Mouse (Mus musculus): Measurements from ENCODE around the gene Pcgf2. TPM values are rescaled to one million over a fixed set of nuclear protein-coding genes. Genes with fewer than 3 reads are reported as not detected.

The Pcgf2 gene
- 6.3 and 9.1 TPM in 2 replicates for polyA plus RNA-seq (2012)

DNA sequence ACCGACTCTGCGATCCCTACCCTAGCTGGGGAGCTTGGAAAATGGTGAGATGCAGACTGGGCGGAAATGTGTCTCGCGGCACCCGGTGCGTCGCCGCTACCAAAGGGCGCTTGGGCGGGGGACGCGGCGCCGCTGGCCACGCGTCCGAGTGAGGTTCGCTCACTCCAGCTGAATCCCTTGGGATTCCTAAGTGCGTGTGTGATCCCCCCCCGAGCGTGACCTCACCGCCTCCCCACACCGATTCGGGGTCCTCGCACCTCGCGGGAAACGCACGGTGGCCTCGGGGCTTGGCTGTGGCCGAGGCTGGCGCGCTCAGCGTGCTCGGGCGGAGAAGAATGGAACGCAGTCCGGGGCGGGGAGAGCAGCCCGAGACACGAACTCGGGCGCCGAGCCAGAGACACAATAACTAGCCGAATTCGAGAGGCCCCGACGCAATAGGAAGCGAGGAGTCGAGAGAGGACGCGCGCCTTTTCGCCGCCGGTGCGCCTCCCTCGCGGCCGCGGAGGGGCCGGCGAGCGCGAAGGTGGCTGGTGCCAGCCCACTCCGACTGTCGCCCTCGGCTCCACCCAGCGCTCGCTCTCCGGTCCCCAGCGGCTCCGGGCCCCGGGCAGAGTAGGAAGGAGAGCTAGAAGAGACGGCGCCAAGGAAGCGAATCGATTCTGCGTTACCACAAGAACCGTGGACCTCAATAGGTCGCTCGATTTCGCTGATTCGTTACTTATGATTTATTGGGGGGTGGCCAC, at the start of gene Pcgf2:
Pcgf2 (minus strand) TSS at position 495 of the 743 bp plus-strand sequence.
- TF ChIP-seq GATA1 (IDR thresholded peaks at IDR 0.05; ENCODE audit: low read length): no peak

DNA sequence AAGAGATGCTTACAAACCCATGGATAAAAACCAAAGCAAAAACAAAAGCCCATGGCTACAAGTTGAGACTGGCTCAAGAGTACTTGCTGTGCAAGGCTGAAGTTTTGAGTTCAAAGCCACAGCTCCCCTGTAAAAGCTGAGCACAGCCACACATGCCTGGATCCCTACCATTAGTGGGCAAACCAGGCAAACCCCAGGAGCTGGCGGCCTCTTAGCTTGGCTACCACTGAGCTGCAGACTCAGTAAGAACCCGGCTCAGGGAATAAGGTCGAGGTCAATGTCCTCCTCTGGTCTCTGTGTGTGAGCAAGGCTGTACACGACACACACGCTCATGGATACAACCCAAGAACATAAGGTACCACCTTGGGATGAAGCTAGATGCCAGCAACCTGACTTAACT, 48.2 kb upstream of the Pcgf2 start:
- no peak for TF ChIP-seq GATA1 (IDR thresholded peaks at IDR 0.05; ENCODE audit: low read length)

DNA sequence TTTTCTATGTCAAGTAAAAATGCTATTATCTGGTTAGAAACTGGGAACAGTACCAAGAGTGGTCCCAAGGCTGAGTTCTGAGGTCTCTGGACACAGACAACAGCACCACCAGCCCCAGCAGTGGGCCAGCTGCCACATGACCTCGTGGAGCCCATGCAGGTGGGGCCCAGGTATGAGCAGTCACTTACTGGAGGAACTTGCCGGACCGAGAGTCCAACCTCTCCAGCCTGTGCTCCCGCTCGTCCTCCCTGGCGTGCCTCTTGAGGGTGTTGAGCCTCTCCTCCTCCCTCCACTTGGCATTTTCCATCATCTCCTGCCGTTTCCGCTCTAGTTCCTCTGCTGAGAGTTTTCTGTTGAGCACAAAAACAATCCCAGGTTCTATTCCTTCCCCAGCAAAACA, 47.5 kb upstream of the Pcgf2 start:
- TF ChIP-seq GATA1 (IDR thresholded peaks at IDR 0.05; ENCODE audit: low read length): no peak

DNA sequence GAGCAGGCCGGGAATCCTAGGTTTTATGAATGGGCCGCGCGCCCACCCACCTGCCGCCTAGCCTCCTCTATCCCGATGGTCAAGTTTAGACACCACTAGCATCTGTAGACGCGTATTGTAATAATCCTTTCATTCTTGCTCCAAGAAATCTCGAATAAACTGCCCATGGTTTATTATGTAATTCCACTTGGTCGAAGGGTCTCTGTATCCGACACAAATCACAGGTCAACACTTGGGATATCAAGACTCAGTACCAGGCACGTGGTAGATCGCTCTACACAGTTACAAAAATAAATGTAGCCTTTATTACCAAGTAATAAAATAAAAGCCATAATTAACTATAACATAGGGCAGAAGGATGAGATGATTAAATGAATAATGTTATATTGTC, 45.0 kb upstream of the Pcgf2 start:
- TF ChIP-seq GATA1 (IDR thresholded peaks at IDR 0.05; ENCODE audit: low read length): no peak

DNA sequence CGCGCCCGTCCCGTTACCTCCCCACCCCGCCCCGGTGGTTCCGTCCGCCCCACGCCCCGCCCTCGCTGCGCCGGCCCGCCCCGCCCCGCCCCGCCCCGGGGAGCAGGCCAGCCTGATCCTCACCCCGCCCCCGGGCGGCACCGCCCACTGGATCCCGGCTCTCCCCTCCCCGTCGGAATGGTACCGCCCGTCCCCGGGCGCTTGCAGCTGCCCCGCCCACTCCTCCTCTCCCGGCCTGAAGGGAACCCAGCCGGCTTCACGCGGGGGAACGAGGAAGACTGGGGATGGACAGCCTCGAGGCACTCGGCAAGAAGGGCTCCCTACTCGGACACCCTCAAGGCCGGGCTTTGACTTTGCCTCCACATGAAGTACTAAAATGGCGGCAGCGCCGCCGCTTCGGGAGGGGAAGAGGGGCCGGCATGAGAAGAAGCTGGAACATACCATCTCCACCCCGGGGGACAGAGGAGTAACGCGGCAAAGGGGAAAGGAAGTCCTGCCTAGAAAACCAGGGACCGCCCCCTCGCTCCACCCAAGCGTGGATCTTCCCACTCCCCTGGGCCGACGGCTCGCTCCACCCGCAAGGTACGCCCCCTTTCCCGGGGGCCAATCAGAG, 44.5 kb upstream of the Pcgf2 start:
- no peak for TF ChIP-seq GATA1 (IDR thresholded peaks at IDR 0.05; ENCODE audit: low read length)

DNA sequence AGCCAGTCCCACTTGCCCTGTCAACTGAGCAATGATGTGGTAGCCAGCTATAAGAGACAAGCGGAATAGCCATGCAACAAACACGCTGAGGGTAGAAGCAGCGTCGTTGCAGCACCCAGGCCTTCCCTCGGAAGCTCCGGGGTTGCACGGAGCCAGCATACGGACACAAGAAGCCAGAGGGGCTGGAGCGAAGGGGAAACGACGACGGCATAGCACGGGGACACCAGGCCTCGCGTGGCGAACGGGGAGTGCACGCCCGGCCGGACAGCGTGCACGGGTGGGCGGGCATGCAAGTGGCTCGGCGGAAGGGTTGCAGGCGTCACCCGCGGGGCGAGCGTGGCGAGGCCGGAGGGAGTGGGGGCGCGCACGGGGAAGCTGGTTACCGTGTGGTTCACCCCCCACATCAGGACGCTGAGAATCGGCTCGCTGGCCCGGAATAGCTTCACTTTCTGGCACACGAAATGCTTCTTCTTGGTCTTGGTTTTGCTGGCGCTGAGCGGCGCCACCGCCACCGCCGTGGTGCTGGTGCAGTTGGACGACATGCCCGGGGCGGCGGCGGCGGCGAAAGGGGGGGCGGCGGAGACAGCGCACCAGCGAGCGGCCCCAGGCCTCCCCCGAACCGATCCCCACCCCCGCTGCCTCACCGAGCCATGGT, 43.9 kb upstream of the Pcgf2 start, which contains the start of gene Pip4k2b:
Pip4k2b (minus strand) TSS at position 642 of the 655 bp plus-strand sequence.
- no peak for TF ChIP-seq GATA1 (IDR thresholded peaks at IDR 0.05; ENCODE audit: low read length)

DNA sequence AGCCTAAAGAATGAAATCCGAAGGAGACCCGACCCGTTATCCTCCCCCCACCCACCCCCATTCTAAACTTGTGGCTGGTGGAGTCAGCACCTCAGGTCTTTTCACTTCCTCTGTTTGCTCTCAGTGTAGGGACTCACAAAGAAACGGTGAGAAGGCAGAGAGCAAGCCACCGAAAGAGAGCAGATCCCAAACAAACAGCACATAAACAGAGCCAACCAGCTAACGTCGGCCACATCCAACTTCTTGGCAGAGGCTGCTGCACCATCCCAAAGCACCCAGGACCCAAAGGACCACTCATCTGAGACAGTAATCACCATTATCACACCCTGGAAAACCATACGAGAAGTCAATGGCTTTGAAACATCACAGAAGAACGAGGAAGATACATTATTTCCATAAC, 43.1 kb upstream of the Pcgf2 start:
- TF ChIP-seq GATA1 (IDR thresholded peaks at IDR 0.05; ENCODE audit: low read length): no peak

DNA sequence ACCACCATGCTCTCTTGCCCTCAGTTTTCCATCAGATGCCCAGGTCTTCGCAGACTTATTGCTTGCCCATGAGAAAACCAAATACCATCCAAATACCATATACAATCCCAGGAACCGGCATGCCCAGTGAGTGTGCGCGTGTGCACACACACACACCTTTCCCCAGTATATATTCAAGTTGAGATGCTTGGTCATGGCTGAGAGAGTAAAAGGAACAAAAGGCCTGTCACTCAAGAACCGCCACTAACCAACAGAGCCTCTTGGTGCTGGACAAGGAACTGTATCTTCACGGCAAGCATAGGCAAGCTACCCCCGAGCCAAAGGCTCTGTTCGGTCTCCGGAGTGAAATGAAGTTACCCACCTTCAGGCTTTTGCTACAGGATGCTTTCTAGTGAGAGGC, 42.3 kb upstream of the Pcgf2 start:
- no peak for TF ChIP-seq GATA1 (IDR thresholded peaks at IDR 0.05; ENCODE audit: low read length)

DNA sequence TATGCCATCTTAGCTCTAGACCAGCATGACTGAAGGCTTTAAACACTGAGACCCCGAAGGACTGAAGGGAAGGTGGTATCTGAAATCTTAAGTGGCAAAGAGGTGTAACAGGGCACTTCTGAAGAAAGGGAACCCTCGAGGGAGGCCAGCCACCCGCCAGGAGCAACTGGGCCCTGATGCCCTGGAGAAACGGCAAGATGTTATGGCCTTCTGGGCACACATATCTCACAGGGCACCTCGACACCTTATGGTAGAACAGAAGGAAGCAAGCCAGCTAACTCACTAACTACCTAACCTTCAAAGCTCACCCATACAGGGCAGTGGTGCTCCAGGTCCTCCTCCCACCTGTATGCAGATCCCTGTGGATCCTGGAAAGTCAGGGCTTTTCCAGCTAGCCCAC, 41.9 kb upstream of the Pcgf2 start:
- TF ChIP-seq GATA1 (IDR thresholded peaks at IDR 0.05; ENCODE audit: low read length): no peak

DNA sequence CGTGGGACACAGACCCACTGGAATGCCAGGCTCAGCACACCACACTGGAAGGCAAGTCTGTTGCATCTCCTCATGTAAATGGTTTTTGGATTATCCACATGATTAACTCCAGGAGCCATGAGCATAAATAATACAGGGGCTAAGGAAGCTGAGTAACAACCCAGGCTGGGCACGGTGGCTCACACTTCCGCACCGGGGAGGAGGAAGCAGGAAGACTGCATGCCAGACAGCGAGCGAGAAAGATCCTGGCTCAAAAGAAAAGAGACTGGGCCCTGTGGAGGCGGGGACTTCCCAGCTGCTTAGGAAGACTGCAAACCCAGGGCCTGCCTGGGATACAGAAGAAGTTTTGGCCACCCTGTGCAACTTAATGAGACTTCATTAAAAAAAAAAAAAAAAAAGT, 39.9 kb upstream of the Pcgf2 start:
- no peak for TF ChIP-seq GATA1 (IDR thresholded peaks at IDR 0.05; ENCODE audit: low read length)

DNA sequence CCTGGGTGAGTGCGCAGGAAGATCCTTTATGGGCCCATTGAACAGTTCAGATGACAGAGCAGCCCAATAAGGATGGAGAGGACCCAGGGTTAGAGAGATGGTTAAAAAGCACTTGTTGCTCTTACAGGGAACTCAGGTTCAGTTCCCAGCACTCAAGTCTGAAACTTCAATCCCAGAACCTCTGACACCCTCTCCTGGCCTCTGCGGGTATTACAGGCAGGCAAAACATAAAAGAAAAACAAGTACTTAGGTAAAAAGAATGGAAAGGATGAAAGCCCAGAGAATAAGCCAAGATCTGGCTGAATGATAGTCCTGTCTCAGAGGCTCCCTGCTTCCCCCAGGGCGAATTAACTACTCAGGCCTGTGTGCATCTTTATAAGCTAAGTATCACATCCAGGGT, 38.9 kb upstream of the Pcgf2 start:
- no peak for TF ChIP-seq GATA1 (IDR thresholded peaks at IDR 0.05; ENCODE audit: low read length)

DNA sequence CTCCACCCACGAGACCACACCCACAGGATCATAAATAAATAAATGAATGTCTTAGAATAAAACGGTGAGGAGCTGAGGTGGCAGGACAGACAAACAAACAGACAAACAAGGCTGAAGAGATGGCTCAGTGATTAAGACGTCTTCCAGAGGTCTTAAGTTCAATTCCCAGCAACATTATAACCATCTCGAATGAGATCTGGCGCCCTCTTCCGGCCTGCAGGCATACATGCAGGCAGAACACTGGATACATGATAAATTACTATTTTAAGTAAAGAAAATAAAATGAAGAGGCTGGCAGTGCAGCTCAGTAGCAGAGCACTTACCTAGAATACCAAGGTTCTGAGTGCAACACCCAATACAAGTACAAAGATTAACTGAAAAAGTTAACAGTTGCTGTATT, 38.4 kb upstream of the Pcgf2 start:
- no peak for TF ChIP-seq GATA1 (IDR thresholded peaks at IDR 0.05; ENCODE audit: low read length)

DNA sequence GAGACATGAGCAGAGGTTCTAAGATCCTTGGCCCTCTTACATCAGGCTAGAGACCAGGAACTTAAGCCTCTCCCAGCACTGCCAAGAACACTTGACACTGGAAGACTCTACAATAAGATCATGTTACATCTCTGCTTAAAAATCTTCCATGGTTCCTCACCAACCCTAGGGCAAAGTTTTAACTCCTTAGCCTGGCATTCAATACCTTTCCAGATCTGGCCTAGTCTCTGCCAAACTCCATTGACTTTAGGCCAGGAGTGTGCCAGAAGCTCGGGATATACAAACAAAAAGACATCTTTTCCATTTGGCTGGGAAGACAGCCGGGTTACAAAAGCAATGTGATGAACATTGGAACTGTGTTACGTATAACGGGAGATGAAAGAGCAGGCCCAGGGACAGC, 37.3 kb upstream of the Pcgf2 start:
- no peak for TF ChIP-seq GATA1 (IDR thresholded peaks at IDR 0.05; ENCODE audit: low read length)

DNA sequence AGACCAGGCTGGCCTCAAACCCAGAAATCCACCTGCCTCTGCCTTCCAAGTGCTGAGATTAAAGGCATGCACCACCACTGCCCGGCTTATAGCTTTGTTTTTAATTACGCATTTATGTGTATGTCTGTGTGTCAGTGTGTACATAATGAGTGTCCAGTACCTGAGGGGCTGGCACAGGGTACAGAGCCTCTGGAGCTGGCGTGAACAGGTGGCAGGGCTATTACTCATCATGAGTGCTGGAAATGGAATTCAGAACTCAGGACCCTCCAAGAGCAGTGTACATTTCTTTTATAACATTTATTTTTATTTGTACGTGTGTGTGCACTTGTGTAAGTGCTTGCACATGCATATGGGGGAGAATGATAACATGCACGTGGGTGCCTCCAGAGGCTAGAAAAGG, 36.3 kb upstream of the Pcgf2 start:
- no peak for TF ChIP-seq GATA1 (IDR thresholded peaks at IDR 0.05; ENCODE audit: low read length)

DNA sequence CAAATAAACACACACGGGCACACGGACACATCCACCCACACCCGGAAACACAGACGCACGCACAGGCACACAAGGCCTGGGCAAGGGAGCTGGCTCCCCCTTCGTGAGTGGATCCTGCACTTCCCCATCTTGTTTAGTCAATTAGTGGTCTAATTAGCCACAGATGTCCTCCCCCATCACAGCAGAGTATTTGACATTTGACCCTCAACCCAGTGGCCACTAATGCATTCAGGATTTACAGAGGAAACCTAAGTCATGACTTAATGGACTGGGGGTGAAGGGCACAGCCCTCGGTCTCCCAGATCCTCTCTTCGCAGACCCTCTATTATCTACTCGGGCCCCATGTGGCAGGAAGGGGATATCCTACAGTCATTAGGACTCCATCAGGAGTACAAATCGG, 33.4 kb upstream of the Pcgf2 start:
- no peak for TF ChIP-seq GATA1 (IDR thresholded peaks at IDR 0.05; ENCODE audit: low read length)

DNA sequence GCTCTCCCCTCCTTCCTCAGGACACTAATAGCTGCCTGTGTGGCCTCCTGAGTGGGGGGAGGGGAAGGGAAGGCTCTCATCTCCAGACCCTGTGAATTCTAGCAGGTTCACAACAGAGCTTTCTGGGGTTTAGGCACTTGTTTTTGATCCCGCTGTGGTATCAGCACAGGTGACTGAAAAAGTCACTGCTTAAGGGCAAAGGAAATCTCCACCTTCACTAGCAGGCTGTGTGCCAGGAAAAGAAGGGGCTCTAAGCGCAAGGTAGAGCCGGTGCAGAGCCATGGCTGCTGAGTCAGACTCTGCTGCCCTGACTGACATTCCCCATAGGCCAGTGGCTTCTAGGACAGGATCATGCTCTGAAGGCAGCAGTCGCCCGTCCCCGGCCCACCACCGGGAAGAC, 28.4 kb upstream of the Pcgf2 start:
- no peak for TF ChIP-seq GATA1 (IDR thresholded peaks at IDR 0.05; ENCODE audit: low read length)

DNA sequence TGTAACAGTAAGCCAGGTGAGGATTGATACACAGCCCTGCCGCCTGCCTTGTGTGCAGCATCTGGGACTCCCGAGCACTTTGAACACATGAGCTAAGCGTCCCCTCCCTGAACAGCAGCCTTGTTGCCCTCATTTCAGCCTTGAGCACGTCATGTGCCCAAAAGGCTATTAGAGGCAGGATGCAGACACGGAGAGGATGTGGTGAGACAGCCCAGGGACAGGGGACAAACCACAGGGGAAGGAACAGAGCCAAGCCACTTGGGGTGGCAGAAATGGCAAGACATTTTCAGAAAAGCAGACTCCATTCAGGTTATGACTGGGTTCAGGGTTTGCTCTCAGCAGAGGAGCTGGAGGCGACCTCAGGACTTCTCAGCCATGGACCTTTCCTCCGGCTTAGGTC, 28.0 kb upstream of the Pcgf2 start:
- no peak for TF ChIP-seq GATA1 (IDR thresholded peaks at IDR 0.05; ENCODE audit: low read length)
